Mouse (Mus musculus) retina, adult 2 months (tissue): ENCODE measurements around the gene Itpr1.

Source experiments
- DNase-seq: peaks from one replicate; pipeline ENCODE4 v3.0.0-alpha.2; 2012; ENCODE audit warnings: low read depth, low spot score

Gene Itpr1

DNA sequence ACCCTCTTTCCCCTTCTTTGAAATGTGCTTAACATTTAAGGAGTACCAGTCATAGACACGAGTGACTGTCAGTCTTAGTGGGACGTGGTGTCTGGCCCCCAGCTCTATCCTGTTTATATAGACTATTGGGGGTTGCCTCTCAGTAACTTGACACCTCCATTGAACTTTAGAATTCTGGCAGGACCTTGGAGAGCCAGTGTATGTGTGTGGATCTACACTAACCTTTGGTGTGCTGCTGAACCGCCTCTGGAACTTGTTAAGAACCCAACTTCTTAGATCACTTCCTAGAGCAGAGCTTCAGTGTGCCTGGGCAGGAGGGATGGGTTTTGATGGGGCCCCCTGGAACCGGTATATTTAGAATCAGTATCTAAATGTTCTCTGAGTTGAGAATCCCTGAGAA, 26.2 kb downstream of the Itpr1 start:
- no peak for DNase-seq

DNA sequence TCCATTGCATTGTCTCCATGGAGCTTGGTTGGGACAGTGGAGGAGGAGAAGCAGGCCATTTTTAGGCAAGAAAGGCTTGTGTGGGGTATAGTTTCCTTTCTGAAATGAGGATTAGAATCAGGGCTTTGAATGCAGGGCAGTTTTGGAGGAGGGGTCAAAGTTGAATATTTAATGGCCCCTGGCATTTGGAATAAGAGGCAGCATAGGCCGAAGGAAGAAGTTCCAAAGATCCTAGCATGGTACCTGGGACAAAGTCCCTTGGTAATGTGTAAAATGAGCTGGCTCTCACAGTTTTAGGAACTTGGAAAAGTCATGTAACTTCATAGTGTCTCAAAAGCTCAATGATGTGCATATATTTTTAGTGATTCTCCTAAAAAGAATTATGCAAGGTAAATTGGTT, 27.1 kb downstream of the Itpr1 start:
- no peak for DNase-seq

DNA sequence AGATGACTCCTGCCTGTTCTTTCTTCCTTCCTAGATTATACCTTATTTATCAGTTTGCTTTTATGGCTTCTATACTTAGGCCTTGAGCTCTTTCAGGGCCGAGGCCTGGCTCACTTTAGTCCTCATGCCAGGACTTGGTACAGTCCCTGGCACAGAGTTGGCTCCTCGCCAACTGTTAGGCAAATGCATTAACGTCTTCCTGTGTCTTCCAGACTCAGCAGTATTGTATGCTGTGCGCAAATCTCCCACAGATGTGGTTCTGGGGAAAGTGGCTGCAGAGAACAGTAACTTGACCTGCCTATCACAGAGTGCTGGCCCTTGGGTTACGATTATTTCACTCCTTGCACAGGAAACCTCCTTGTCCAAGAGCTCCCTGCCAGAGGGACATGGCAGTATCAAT, 27.9 kb downstream of the Itpr1 start:
- DNase-seq, result no peak

GRCm38 (mm10) chr6:108244571-108244970, 31.7 kb downstream of the Itpr1 start:
- no peak for DNase-seq

DNA sequence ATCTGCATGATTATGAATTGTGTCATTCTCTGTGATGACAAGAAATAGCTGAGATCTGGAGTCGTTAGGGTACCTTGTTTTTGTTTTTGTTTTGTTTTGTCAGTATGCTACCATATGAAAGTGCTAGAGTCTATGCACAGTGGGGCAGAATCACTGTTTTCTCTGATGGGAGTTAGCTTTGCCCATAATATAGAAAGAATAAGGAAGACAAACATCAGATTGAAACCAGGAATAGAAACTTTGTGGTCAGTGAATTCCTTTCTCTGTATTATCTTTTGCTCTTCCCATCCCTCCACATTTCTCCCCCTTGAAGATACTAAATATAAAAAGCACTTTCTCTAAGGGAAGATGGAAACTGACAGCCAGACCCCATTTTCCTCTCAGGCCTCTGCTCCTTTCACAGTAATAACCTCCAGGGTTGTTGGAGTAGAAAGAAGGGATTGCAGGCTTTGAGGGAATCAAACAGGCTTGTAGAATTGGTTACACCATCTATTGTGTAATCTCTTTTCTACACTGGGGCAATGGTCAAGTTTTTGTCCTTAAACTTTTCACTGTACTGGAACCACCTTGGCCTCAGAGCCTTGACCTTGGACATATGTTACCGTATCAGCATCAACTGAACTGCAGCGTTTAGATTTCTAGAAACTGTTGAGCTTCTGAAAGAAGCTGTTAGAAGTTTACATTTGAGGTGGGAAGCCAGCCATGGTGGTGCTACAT, 33.6 kb downstream of the Itpr1 start:
- DNase-seq, result no peak

GRCm38 (mm10) chr6:108247211-108247610, 34.3 kb downstream of the Itpr1 start:
- no peak for DNase-seq

DNA sequence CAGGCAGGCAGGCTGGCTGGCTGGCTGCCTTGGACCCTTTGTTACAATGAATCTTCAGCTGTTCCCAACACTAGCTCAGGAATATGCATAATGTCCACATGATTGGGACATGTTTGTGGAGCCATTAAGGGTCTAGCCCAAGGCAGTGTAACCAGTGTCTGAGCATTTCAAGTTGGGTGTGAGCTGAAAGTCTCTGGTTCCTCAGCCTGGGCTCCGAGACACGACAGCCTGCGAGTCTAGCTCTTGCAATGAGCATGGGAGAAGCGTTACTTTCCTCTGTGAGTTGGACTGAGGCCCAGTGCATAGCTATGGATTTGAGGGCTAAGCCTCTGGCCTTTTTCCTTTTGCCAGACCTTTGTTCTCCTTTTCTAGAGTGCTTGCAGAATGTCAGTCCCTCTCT, 35.6 kb downstream of the Itpr1 start:
- no peak for DNase-seq

DNA sequence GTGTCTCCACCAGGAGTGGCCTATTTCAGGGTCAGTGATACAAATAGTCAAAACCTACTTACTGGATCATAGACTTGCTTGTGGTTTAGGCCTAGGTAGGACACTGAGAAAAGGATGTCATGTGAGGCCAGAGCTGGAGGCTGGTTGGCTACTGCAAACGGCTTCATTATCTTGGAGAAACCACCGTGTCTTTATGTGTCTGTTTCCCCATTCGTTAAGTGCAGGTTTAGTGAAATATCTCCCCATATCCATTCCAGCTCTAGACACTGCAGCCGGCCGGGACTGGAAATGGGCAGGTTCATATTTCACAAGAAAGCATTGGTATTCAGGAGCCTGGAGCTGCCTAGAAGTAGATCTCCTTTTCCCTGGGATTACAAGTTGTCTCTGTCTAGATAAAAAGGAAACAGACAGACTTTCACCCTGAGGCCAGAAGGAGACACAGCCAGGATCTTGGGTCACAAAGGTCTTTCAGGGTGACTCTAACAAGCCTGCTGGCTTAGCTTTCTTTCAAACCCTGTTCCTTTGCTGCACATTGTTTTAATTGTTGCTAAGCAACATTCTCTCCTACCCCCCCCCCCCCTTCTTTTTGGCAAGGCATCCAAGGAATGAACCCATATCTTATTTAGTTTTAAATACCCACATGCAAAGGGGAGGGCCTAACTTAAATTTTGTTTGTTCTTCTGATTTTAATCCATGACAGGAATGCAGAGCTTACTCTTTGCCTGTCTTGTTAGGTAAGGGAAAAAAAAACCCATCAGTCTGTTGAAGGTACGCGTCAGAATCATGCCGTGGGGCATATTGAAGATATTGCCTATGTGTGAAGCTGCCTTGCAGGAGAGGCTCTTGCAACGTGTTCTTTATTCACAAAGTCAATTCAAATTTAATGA, 36.4 kb downstream of the Itpr1 start:
- DNase-seq, result no peak

DNA sequence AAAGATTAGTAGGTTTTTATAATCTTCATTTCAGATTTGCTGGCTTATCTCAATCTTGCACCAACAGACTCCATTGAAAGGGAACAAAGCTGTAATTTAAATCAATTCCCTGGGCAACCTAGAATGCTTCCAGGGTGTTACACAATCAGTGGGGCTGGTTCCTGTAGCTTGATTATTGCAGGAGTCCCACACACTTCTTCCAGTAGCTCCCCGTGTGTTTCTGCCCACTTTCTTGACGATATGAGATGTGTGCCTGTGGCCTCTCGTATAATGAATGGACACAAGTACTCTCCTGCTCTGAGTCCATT, 37.0 kb downstream of the Itpr1 start:
- no peak for DNase-seq

- no peak for DNase-seq
Measured at GRCm38 (mm10) chr6:108250416-108250815, 37.5 kb downstream of the Itpr1 start.

DNA sequence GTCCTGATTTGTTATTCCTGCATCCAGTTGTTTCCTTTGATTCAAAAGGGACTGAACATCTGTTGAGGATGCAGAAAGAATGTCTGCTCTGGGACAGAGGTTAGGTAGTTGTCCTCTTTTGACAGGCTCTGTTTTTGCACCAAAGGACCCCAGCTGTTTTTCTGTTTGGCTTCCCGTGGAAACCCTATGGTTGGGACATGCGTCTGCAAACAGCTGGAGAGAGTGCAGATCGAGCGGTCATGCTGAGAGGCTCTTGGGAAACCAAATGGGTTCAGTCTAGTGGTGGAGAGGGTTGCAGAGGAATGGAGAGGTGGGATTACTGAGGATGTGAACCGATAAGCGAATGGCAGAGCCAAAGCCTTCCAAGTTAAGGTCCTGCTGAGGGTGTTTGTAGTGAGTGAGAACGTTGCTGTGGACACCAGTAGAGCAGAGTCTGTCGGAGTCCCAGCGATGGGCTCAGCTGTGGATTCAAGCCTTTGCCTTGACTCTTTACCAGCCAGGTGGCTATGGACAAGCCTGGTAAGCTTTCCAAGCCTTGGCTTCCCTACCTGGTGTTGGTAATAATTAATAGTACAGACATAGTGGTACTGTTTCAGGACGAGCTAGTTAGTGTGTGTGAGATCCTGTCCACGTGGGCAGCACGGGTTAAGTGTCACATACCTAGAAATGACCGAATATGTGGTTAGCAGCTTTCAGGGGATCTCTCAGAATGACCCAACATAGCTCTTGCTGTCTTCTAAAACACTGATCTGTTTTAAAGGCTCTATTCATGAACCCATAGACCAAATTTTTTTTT, 39.9 kb downstream of the Itpr1 start:
- DNase-seq, result no peak

- DNase-seq, result no peak
Measured at GRCm38 (mm10) chr6:108254132-108255064, 41.5 kb downstream of the Itpr1 start.

DNA sequence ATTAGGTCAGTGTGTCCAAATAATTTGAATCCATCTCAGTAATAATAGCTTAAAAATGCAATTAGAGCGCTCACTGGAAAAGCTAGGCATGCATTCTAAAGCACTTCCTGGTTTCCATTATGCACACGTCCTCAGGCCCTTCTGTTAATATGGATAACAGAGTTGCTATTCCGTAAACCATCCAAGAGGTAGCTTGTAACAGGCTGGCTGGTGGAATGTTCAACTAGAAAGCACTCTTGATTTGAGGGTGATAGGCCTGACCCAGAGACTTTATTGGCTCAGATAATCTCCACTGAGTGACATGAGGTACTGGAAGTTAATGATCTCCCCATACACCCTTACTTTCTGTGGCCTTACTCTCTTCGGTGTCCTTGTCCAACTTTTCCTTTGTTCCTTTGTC, 43.0 kb downstream of the Itpr1 start:
- DNase-seq, result no peak

DNA sequence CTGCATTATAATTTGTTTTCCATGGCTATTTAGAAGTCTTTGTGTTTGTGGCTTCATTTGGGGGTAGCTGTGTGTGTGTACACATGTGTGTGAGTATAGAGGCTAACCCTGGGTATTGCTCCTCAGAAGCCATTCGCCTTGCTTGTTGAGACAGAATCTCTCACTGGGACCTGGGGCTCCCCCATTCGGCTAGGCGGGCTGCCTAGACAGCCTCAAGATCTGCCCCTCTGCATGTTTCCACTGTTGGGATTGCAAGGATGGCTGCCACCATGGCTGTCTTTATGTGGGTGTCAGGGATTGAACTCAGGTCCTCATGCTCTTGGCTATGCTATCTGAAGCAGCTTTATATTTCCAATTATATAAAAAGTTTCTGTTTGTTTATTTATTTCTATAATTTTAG, 44.3 kb downstream of the Itpr1 start:
- DNase-seq, result no peak

GRCm38 (mm10) chr6:108258631-108259030, 45.7 kb downstream of the Itpr1 start:
- DNase-seq, result no peak

DNA sequence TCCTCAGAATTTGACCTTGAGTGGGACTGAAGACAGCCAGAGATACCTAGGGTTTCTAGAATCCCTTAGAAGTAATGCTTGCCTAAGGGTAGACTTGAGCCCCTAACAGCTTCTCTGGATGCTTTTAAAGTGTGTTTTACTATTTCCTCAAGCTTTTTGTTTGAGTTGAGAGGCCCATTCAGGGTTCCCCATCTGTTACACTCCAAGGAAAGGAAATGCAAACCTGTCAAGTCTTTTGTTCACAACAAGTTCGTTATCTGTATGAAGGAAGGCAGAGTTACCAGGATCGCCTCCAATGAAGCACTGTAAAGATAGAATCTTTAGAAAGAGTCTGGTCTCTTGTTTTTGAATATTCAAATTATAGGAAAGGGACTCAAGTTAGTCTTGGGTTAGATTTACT, 46.8 kb downstream of the Itpr1 start:
- no peak for DNase-seq

- DNase-seq, result no peak
Measured at GRCm38 (mm10) chr6:108261506-108261905, 48.6 kb downstream of the Itpr1 start.

DNA sequence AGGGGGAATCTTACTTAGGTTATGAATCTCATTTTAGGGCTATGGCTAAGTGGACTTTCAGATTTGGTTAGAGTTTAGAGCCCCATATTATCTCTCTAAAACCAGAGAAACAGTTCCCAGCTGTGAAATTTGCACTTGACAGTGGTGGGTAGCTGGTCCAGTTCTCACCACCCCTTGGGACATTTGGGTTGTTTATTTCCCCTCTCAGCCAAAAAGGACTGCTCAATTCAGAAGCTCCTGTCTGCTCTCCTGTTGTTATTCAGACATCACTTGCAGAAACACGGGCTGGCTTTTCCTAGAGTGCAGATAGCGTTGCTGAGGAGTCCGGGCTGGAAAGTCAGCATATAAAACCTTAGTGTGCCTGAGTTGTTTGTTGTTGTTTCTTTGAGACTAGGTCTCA, 51.3 kb downstream of the Itpr1 start:
- DNase-seq, result no peak

DNA sequence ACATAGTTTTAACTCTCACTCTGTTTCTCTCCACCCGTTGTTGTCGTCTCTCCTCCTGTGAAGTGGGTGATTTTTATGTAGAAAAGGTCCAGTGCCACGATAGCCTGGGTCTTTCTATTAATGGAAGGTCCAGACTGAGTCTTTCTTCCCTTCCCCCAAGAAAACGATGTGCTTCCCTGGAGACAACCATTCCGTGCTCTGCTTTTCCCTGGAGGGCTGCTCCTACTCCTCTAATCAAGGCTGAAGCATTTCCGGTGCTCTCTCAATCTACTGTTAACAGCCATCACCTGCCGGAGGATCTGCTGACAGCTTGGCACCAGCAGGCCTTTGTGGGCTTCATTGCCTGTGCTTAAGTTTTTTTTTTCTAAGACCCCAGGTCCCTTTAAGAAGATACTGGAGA, 60.6 kb downstream of the Itpr1 start:
- DNase-seq, result no peak

DNA sequence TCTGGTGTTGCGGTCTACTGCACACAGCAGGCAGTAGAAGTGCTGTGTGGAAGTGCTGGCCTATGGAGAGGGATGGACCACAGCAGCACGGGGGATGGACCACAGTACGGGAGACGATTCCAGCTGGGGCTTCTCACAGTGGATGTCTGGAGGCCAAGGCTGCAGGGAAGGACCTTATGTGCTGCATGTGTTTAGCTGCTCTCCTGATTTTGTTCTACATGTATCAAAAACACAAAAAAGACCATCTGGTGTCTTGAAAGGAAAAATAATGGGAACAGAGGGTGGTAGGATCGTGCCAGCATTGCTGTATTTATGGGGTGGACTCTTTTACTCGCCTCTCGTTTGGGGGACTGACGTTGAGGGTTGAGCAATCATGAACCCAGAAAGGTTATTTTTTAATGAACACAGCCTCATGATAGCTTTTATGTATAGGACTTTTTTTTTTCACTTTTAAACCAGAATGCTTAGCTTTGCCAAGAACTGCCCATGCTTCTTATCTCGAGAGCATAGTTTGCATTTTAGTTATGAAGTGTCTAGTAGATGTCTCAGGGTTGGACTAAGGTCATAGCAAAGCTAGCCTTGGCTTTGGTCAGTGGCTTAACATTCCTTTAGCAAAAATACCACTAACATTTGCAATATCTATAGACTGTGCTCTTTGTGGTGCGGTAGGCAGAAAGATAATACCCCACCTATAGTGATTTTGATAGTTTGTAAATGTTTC, 61.6 kb downstream of the Itpr1 start:
- no peak for DNase-seq
